Mouse (Mus musculus) MEL (cell line): ENCODE measurements around the gene Med4. TPM values are rescaled to one million over a fixed set of nuclear protein-coding genes. Genes with fewer than 3 reads are reported as not detected.

ENCODE experiments used
- DNase-seq: peaks from one replicate; pipeline ENCODE4 v3.0.0; 2011; ENCODE audit warnings: low read depth, low spot score
- H3K27ac ChIP-seq: 2 replicates; pipeline ENCODE4 v1.5.1; 2012; ENCODE audit warnings: low read depth, mild to moderate bottlenecking, control low read depth, low read length, moderate library complexity; ENCODE audit not compliant: control insufficient read depth
- H3K27me3 ChIP-seq, 2 experiments: fragments of 150-350 bp in 1 of 2; sonication (generic) in 1 of 2; 2 replicates each; pipeline ENCODE4 v1.6.1; 2012; ENCODE audit warnings: low read length in 2 of 2, mild to moderate bottlenecking in 2 of 2, improper control_type of control experiment in 1 of 2, moderate library complexity in 1 of 2; ENCODE audit not compliant: insufficient read depth in 2 of 2, control insufficient read depth in 1 of 2
- H3K36me3 ChIP-seq, 2 experiments: 2 replicates each; pipeline ENCODE4 v1.6.1; 2012 to 2014; ENCODE audit warnings: low read length in 2 of 2, improper control_type of control experiment in 1 of 2, inconsistent platforms in 1 of 2, mild to moderate bottlenecking in 1 of 2; ENCODE audit not compliant: insufficient read depth in 2 of 2, control insufficient read depth in 1 of 2
- H3K4me1 ChIP-seq, 2 experiments: fragments of 150-350 bp in 1 of 2; sonication (generic) in 1 of 2; 2 replicates each; pipeline ENCODE4 v1.6.1; 2012; ENCODE audit warnings: low read length in 2 of 2, improper control_type of control experiment in 1 of 2, mild to moderate bottlenecking in 1 of 2; ENCODE audit not compliant: insufficient read depth in 2 of 2, control insufficient read depth in 1 of 2
- H3K4me3 ChIP-seq, 2 experiments: fragments of 150-350 bp in 1 of 2; sonication (generic) in 1 of 2; 2 replicates each; pipeline ENCODE4 v1.5.1; 2012; ENCODE audit warnings: low read depth in 2 of 2, low read length in 2 of 2, mild to moderate bottlenecking in 2 of 2, moderate library complexity in 2 of 2, control low read depth in 1 of 2, improper control_type of control experiment in 1 of 2; ENCODE audit not compliant: control insufficient read depth in 1 of 2, insufficient read depth in 1 of 2
- H3K79me2 ChIP-seq: 2 replicates; pipeline ENCODE4 v1.6.1; 2012; ENCODE audit warnings: mild to moderate bottlenecking, low read length, moderate library complexity; ENCODE audit not compliant: control insufficient read depth, poor library complexity, insufficient read depth
- H3K9ac ChIP-seq: 2 replicates; pipeline ENCODE4 v1.6.1; 2012; ENCODE audit warnings: low read depth, mild to moderate bottlenecking, control low read depth, low read length, moderate library complexity; ENCODE audit not compliant: control insufficient read depth, poor library complexity, severe bottlenecking
- H3K9me3 ChIP-seq: fragments of 150-350 bp; sonication (generic); replicated peaks from 2 replicates; pipeline ENCODE4 v1.6.1; 2012; ENCODE audit warnings: mild to moderate bottlenecking, low read length, improper control_type of control experiment, moderate library complexity; ENCODE audit not compliant: insufficient read depth
- CHD2 ChIP-seq: IDR thresholded peaks from 2 replicates; pipeline ENCODE4 v1.6.1; 2011; ENCODE audit warnings: low read length, improper control_type of control experiment
- CTCF ChIP-seq, 3 experiments: IDR thresholded peaks in 2 of 3; conservative IDR thresholded peaks in 1 of 3; 2 replicates each; pipeline ENCODE4 v1.5.1; 2011 to 2012; ENCODE audit warnings: low read length in 3 of 3, low read depth in 2 of 3, mild to moderate bottlenecking in 2 of 3, improper control_type of control experiment in 1 of 3, inconsistent platforms in 1 of 3, mixed read lengths in 1 of 3, moderate library complexity in 1 of 3; ENCODE audit not compliant: control insufficient read depth in 1 of 3, insufficient read depth in 1 of 3, poor library complexity in 1 of 3, severe bottlenecking in 1 of 3
- ELF1 ChIP-seq: IDR thresholded peaks from 2 replicates; pipeline ENCODE4 v1.6.1; 2014; ENCODE audit warnings: low read depth, mild to moderate bottlenecking, inconsistent platforms, low read length, improper control_type of control experiment, moderate library complexity
- EP300 ChIP-seq, 2 experiments: IDR thresholded peaks; 2 replicates each; pipeline ENCODE4 v1.6.1; 2011; ENCODE audit warnings: improper control_type of control experiment in 2 of 2, low read length in 2 of 2, low read depth in 1 of 2, mild to moderate bottlenecking in 1 of 2
- ETS1 ChIP-seq: IDR thresholded peaks from 2 replicates; pipeline ENCODE4 v1.6.1; 2012; ENCODE audit warnings: low read depth, mild to moderate bottlenecking, inconsistent platforms, low read length, improper control_type of control experiment, moderate library complexity
- KAT2A ChIP-seq: conservative IDR thresholded peaks from 2 replicates; pipeline ENCODE4 v1.6.1; 2012; ENCODE audit warnings: low read depth, low read length, improper control_type of control experiment, inconsistent platforms
- MAFK ChIP-seq: IDR thresholded peaks from 2 replicates; pipeline ENCODE4 v1.6.1; 2011; ENCODE audit warnings: low read depth, mild to moderate bottlenecking, low read length, improper control_type of control experiment, borderline replicate concordance
- MEF2A ChIP-seq: IDR thresholded peaks from 2 replicates; pipeline ENCODE4 v1.6.1; 2014; ENCODE audit warnings: low read depth, mild to moderate bottlenecking, inconsistent platforms, low read length, improper control_type of control experiment; ENCODE audit not compliant: poor library complexity, insufficient replicate concordance, severe bottlenecking; ENCODE audit errors: extremely low read depth
- POLR2AphosphoS2 ChIP-seq: IDR thresholded peaks from 2 replicates; pipeline ENCODE4 v1.6.1; 2011; ENCODE audit warnings: low read length, improper control_type of control experiment
- POLR2AphosphoS5 ChIP-seq: IDR thresholded peaks from 2 replicates; pipeline ENCODE4 v1.6.1; 2012; ENCODE audit warnings: low read depth, borderline replicate concordance, mild to moderate bottlenecking, inconsistent platforms, low read length, moderate library complexity, mixed read lengths
- SIN3A ChIP-seq: IDR thresholded peaks from 2 replicates; pipeline ENCODE4 v1.6.1; 2012; ENCODE audit warnings: low read length, improper control_type of control experiment, inconsistent platforms
- TAL1 ChIP-seq: IDR thresholded peaks from 2 replicates; pipeline ENCODE4 v1.6.1; 2012; ENCODE audit warnings: mild to moderate bottlenecking, inconsistent platforms, low read length, moderate library complexity, mixed read lengths
- TCF12 ChIP-seq: IDR thresholded peaks from 2 replicates; pipeline ENCODE4 v1.6.1; 2014; ENCODE audit warnings: low read depth, mild to moderate bottlenecking, inconsistent platforms, low read length, improper control_type of control experiment, moderate library complexity
- USF1 ChIP-seq: IDR thresholded peaks from 2 replicates; pipeline ENCODE4 v1.6.1; 2014; ENCODE audit warnings: low read depth, mild to moderate bottlenecking, inconsistent platforms, low read length, improper control_type of control experiment, moderate library complexity
- USF2 ChIP-seq, 2 experiments: IDR thresholded peaks; 2 replicates each; pipeline ENCODE4 v1.6.1; 2011 to 2012; ENCODE audit warnings: improper control_type of control experiment in 2 of 2, low read length in 2 of 2, borderline replicate concordance in 1 of 2, inconsistent platforms in 1 of 2, low read depth in 1 of 2, mild to moderate bottlenecking in 1 of 2; ENCODE audit not compliant: insufficient read depth in 1 of 2
- ZKSCAN1 ChIP-seq: IDR thresholded peaks from 2 replicates; pipeline ENCODE4 v1.6.1; 2012; ENCODE audit warnings: low read depth, mild to moderate bottlenecking, inconsistent platforms, low read length, improper control_type of control experiment, moderate library complexity
- ZMIZ1 ChIP-seq: IDR thresholded peaks from 2 replicates; pipeline ENCODE4 v1.6.1; 2012; ENCODE audit warnings: low read depth, mild to moderate bottlenecking, inconsistent platforms, low read length, improper control_type of control experiment, moderate library complexity
- polyA plus RNA-seq, 2 experiments: library from polyadenylated mRNA; stranded (reverse) in 1 of 2; unstranded in 1 of 2; fragments of >175 nt in 1 of 2; fragments of >200 nt in 1 of 2; gene quantifications; 2 replicates each; pipeline versions ENCODE4 v1.2.1 to v1.2.4; 2012; ENCODE audit warnings: low replicate concordance in 2 of 2, low read depth in 1 of 2; ENCODE audit not compliant: insufficient read length in 2 of 2, insufficient read depth in 1 of 2, missing spikeins in 1 of 2
- total RNA-seq: library from RNA; depleted of rRNA; stranded (reverse); fragments of 300-350 nt; gene quantifications from 2 replicates; pipeline ENCODE4 v1.2.3, GENCODE M21; 2012

Gene Med4
- total and polyA plus RNA-seq, 3 experiments, result 62.2 to 69.2 TPM; not detected in 1

DNA sequence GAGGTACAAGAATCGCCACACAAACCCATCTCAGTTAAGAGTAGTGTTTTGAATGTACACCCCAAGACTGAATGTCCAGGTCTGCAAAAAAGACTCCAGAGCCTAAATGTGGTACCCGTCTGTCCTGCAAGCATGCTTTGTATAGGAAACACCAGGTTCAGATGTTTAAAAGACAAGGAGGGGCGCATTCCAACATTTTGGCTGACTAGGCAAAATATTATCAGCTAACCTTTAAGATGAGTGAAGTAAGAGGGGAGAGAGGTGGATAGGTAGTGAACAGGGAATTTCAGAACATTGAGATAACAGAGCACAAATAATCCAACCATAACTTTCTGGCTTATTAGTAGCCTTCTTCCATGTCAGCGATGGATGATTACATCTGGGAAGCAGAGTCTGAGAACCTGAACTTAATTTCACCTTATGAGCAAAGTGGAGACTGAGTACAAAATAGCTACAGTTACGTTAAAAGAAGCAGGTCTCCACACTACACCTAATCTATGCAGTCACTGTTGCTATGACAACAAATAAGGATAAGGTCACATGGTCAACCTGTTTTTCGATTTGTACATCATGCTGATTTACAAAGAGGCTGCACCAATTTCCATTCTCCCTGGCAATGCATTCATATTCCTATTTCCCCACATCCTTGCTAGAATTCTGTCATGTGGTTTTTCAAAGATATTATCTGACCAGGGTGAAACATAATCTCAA is 24.1 kb downstream of the Med4 start:
- H3K9ac ChIP-seq, result no peak overlapping the region
- no peak for DNase-seq
- no peak overlapping the region for H3K27ac ChIP-seq
- no peak overlapping the region for H3K4me3 ChIP-seq
- TF ChIP-seq USF1, result peak; percentile 44; the same call in 1 of the 2 replicates
- 0 out of 4 replicates have a peak, but pooled peaks of 1 of the 2 experiments have one; percentile 5 for TF ChIP-seq USF2 (IDR thresholded peaks at IDR 0.05; ENCODE audit: borderline replicate concordance in 1 of 2, insufficient read depth in 1 of 2, low read depth in 1 of 2, low read length in 2 of 2)
- no peak for TF ChIP-seq CHD2
- H3K9me3 ChIP-seq, result no peaks in the 10 kb centered on the region
- peaks cover 0 to 4% of the 10 kb centered on the region in 2 experiments; a peak in 2 of 4 replicates for H3K36me3 ChIP-seq
- no peaks in the 10 kb centered on the region for H3K79me2 ChIP-seq
- H3K4me1 ChIP-seq, result peaks cover 0 to 8% of the 10 kb centered on the region in 2 experiments; a peak in 3 of 4 replicates
- peaks cover 6 to 8% of the 10 kb centered on the region in 2 experiments for H3K27me3 ChIP-seq

DNA sequence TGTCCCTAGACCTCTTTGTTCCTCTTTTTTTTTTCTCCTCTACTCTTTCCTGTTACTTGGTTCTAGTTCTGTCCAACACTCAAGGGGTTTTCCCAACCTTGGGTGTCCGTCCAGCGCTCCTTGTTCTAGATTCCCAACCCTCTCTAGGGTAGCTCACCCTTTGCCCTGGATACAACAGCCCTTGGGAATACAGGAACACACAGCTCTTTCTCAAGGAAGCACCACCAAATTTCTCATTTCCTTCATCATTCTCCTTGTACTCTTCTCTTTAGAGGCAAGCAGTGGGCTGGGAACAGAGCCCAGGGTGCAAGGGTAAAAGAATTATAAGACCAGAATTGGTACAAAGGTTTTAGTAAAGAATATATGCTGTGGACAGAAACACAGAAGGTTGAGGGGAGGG is 25.8 kb downstream of the Med4 start:
- Histone ChIP-seq H3K27ac (no peak overlapping the region), H3K9ac (no peak overlapping the region), H3K27me3 (peaks cover 6 to 8% of the 10 kb centered on the region in 2 experiments), H3K4me1 (no peaks in the 10 kb centered on the region), H3K9me3 (no peaks in the 10 kb centered on the region), H3K36me3 (no peaks in the 10 kb centered on the region), H3K4me3 (no peak overlapping the region), H3K79me2 (no peaks in the 10 kb centered on the region)
- no peak for DNase-seq
- no peak for TF ChIP-seq MEF2A
- no peak for TF ChIP-seq EP300 (IDR thresholded peaks at IDR 0.05; ENCODE audit: low read depth in 1 of 2, low read length in 2 of 2)
- TF ChIP-seq ELF1, result no peak
- TF ChIP-seq KAT2A, result no peak
- no peak for TF ChIP-seq TCF12
- TF ChIP-seq POLR2AphosphoS5, result no peak
- no peak for TF ChIP-seq POLR2AphosphoS2
- no peak for TF ChIP-seq CHD2
- no peak for TF ChIP-seq SIN3A
- no peak for TF ChIP-seq USF1
- TF ChIP-seq TAL1, result no peak
- no peak for TF ChIP-seq ZKSCAN1
- no peak for TF ChIP-seq CTCF (IDR thresholded peaks at IDR 0.05 in 2 of 3, conservative IDR thresholded peaks at IDR 0.05 in 1 of 3; ENCODE audit: control insufficient read depth in 1 of 3, insufficient read depth in 1 of 3, low read depth in 2 of 3, low read length in 3 of 3, poor library complexity in 1 of 3, severe bottlenecking in 1 of 3)
- no peak for TF ChIP-seq ETS1
- no peak for TF ChIP-seq MAFK
- no peak for TF ChIP-seq ZMIZ1
